Mouse (Mus musculus): Measurements from ENCODE around the gene Fam217a. TPM values are rescaled to one million over a fixed set of nuclear protein-coding genes. Genes with fewer than 3 reads are reported as not detected.

Gene Fam217a
- not detected for polyA plus RNA-seq (2017; shearing (Covaris generic))

DNA sequence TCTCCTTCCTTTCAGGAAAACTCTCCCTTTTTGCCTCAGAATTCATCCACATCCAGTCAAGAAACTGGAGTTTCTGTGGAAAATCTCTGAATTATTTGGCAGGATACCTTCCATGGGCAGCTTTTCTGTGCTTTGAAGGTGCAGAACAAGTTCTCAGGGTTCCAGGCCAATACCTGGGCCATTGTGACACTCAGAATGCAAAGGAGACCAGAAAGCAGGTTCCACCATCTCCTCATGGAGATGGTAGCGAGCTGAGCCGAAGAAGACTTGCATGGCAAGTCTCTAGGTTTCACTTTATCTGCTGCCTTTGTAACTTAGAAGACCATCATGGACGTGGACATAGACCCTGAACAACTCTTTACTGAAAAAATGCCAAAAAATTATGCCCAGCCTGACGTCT is at the start of gene Fam217a, which contains the start of gene 4933417A18Rik:
Fam217a (minus strand) TSS at position 101 of the 400 bp plus-strand sequence.
4933417A18Rik (plus strand) TSS at position 200 of the 400 bp plus-strand sequence.

DNA sequence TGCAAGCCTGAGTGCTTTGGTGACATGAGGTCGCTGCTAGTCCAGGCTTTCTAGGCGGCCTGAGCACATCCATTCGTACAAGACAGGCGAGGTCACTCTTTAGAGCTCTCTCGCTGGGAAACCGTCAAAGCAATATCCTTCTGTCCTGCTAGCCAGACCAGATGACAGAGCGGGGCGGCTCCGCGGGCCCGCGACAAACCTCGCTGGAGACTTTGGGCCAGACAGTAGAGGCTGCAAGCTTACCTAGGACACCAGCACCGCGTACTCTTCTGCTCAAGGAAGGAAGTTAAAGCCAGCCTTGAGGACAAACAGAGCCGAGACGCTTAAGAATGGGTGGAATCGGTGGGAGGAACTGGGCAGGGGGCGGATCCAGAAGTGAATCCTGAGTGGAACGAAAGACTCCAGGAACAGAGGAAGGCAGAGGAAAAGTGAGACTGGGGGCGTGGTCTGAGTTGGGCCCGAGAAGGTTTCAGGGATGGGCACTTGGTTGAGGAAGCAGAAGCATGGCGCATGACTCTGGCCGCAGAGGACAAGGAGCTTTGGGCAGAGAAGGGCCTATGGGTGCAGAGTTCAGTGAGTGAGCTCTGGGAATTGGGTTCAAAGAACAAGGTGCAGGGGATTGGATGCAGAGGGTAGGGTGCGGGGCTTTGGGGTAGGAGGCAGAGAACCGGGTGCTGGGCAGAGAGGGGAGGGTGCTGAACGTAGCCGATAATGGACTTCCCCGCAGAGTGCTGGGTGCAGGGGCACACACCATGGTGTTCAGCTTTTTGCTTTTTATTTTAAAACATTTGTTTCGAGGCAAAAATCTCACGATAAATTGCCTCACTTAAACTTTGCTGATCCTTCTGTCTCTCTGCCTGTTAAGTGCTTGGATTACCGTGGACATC is 39.6 kb upstream of the Fam217a start, which contains the start of gene Eci3:
Eci3 (minus strand) TSS at position 300 of the 887 bp plus-strand sequence.

DNA sequence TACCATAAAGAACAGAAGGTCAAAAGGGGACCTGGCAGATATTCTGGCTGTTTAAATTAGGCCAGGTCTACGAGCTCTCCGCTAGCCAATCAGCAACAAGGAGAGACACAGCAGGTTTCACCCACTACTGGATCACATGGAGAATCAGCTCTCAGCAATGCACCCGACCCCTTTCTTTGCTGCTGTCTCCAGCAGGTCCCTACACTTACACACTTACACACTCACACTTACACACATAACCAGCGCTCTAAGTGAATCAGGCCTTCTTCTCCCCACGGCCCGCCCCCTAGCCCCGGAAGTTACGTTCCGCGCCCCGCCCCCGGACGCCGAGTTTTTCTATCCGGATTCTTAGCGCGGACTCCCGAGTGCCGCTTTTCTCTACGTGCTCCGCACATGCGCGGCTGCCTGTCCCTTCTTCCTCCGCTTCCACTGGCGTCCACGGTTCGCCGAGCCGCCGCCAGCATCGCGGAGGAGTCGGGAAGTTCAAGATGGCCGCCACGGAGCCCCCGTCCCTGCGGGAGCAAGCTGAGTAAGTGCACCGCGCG is 48.9 kb downstream of the Fam217a start, which contains the start of gene Prpf4b:
Prpf4b (plus strand) TSS at position 137 of the 545 bp plus-strand sequence.

Other genes starting within 250 kb of the Fam217a start
- not detected for gene Fam50b, start 189.5 kb downstream of the Fam217a start, polyA plus RNA-seq (2017; shearing (Covaris generic))
- gene Prpf4b, start 49.0 kb downstream of the Fam217a start, polyA plus RNA-seq (2017; shearing (Covaris generic)), result 114 TPM
- not detected for gene 4933417A18Rik, start 99 bp upstream of the Fam217a start, polyA plus RNA-seq (2017; shearing (Covaris generic))
- not detected for gene Eci3, start 39.5 kb upstream of the Fam217a start, polyA plus RNA-seq (2017; shearing (Covaris generic))
- gene Eci2, start 102.8 kb upstream of the Fam217a start, polyA plus RNA-seq (2017; shearing (Covaris generic)), result 36.0 TPM